Mouse (Mus musculus): ENCODE measurements around the gene Cd163. TPM values are rescaled to one million over a fixed set of nuclear protein-coding genes. Genes with fewer than 3 reads are reported as not detected.

Cd163 gene
- polyA plus RNA-seq, 1 experiment from 2014 or later, result 0.07 TPM

GRCm38 (mm10) chr6:124312292-124312691, 7.8 kb downstream of the Cd163 start:
- 71% methylated on average over 6 of the region's 6 CpGs for whole genome bisulfite sequencing
- no peak overlapping the region for H3K4me3 ChIP-seq

GRCm38 (mm10) chr6:124320371-124320770, 15.9 kb downstream of the Cd163 start:
- ATAC-seq (ENCODE audit: extremely low read depth, insufficient number of reproducible peaks, low FRiP score, low TSS enrichment), result no peak
- H3K36me3 ChIP-seq, result no peaks in the 10 kb centered on the region
- 62% methylated on average over 6 of the region's 6 CpGs for WGBS
- no peaks in the 10 kb centered on the region for H3K9me3 ChIP-seq
- no peak overlapping the region for H3K9ac ChIP-seq
- no peaks in the 10 kb centered on the region for H3K27me3 ChIP-seq (replicated peaks)
- no peak overlapping the region for H3K4me3 ChIP-seq
- no peaks in the 10 kb centered on the region for H3K4me1 ChIP-seq
- H3K27ac ChIP-seq (replicated peaks), result no peak overlapping the region
- no peak overlapping the region for H3K4me2 ChIP-seq

More at GRCm38 (mm10) chr6:124312292-124312691, 7.8 kb downstream of the Cd163 start:
- H3K36me3 ChIP-seq, result no peaks in the 10 kb centered on the region
- no peaks in the 10 kb centered on the region for H3K9me3 ChIP-seq
- no peaks in the 10 kb centered on the region for H3K4me1 ChIP-seq
- no peak for ATAC-seq (ENCODE audit: extremely low read depth, insufficient number of reproducible peaks, low FRiP score, low TSS enrichment)
- H3K9ac ChIP-seq, result no peak overlapping the region
- no peaks in the 10 kb centered on the region for H3K27me3 ChIP-seq (replicated peaks)
- H3K27ac ChIP-seq (replicated peaks), result no peak overlapping the region
- H3K4me2 ChIP-seq, result no peak overlapping the region

GRCm38 (mm10) chr6:124321481-124322475, 17.3 kb downstream of the Cd163 start:
- Histone ChIP-seq H3K4me1 (no peaks in the 10 kb centered on the region), H3K27me3 (replicated peaks) (no peaks in the 10 kb centered on the region), H3K36me3 (no peaks in the 10 kb centered on the region), H3K27ac (replicated peaks) (no peak overlapping the region), H3K4me3 (no peak overlapping the region), H3K9me3 (no peaks in the 10 kb centered on the region), H3K9ac (no peak overlapping the region), H3K4me2 (no peak overlapping the region)
- no peak for ATAC-seq (ENCODE audit: extremely low read depth, insufficient number of reproducible peaks, low FRiP score, low TSS enrichment)
- 72% methylated on average over 16 of the region's 16 CpGs for WGBS

- H3K27ac ChIP-seq (replicated peaks), result no peak overlapping the region
These were observed 24.0 kb downstream of the Cd163 start for GRCm38 (mm10) chr6:124328394-124328991.

GRCm38 (mm10) chr6:124329622-124330021, 25.2 kb downstream of the Cd163 start:
- 83% methylated on average over 7 of the region's 7 CpGs for WGBS
- Histone ChIP-seq H3K9me3 (no peaks in the 10 kb centered on the region), H3K4me2 (no peak overlapping the region), H3K4me1 (no peaks in the 10 kb centered on the region), H3K27me3 (replicated peaks) (no peaks in the 10 kb centered on the region), H3K9ac (no peak overlapping the region), H3K27ac (replicated peaks) (no peak overlapping the region), H3K4me3 (no peak overlapping the region), H3K36me3 (no peaks in the 10 kb centered on the region)
- no peak for ATAC-seq (ENCODE audit: extremely low read depth, insufficient number of reproducible peaks, low FRiP score, low TSS enrichment)

More at GRCm38 (mm10) chr6:124328394-124328991, 24.0 kb downstream of the Cd163 start:
- H3K36me3 ChIP-seq, result no peaks in the 10 kb centered on the region
- H3K27me3 ChIP-seq (replicated peaks), result no peaks in the 10 kb centered on the region
- H3K9ac ChIP-seq, result no peak overlapping the region
- H3K4me1 ChIP-seq, result no peaks in the 10 kb centered on the region
- ATAC-seq (ENCODE audit: extremely low read depth, insufficient number of reproducible peaks, low FRiP score, low TSS enrichment), result no peak
- H3K9me3 ChIP-seq, result no peaks in the 10 kb centered on the region
- no peak overlapping the region for H3K4me3 ChIP-seq
- H3K4me2 ChIP-seq, result no peak overlapping the region
- 74% methylated on average over 3 of the region's 3 CpGs for WGBS

- Histone ChIP-seq H3K36me3 (no peaks in the 10 kb centered on the region), H3K4me1 (no peaks in the 10 kb centered on the region), H3K27ac (replicated peaks) (no peak overlapping the region), H3K4me3 (no peak overlapping the region), H3K27me3 (replicated peaks) (no peaks in the 10 kb centered on the region), H3K9ac (no peak overlapping the region), H3K9me3 (no peaks in the 10 kb centered on the region), H3K4me2 (no peak overlapping the region)
- 66% methylated on average over 4 of the region's 4 CpGs for WGBS
- no peak for ATAC-seq (ENCODE audit: extremely low read depth, insufficient number of reproducible peaks, low FRiP score, low TSS enrichment)
These were observed 40.6 kb downstream of the Cd163 start for GRCm38 (mm10) chr6:124345096-124345495.

- WGBS, result 77% methylated on average over 6 of the region's 6 CpGs
- no peak for ATAC-seq (ENCODE audit: extremely low read depth, insufficient number of reproducible peaks, low FRiP score, low TSS enrichment)
- Histone ChIP-seq H3K4me2 (no peak overlapping the region), H3K4me3 (no peak overlapping the region), H3K36me3 (no peaks in the 10 kb centered on the region), H3K4me1 (no peaks in the 10 kb centered on the region), H3K27ac (replicated peaks) (no peak overlapping the region), H3K9ac (no peak overlapping the region), H3K9me3 (no peaks in the 10 kb centered on the region), H3K27me3 (replicated peaks) (no peaks in the 10 kb centered on the region)
These were observed 42.2 kb downstream of the Cd163 start for GRCm38 (mm10) chr6:124346613-124347012.

- H3K9me3 ChIP-seq, result no peaks in the 10 kb centered on the region
- ATAC-seq (ENCODE audit: extremely low read depth, insufficient number of reproducible peaks, low FRiP score, low TSS enrichment), result no peak
- H3K4me1 ChIP-seq, result no peaks in the 10 kb centered on the region
- no peak overlapping the region for H3K4me2 ChIP-seq
- no peak overlapping the region for H3K4me3 ChIP-seq
- H3K9ac ChIP-seq, result no peak overlapping the region
- H3K27me3 ChIP-seq (replicated peaks), result no peaks in the 10 kb centered on the region
- no peaks in the 10 kb centered on the region for H3K36me3 ChIP-seq
- 65% methylated on average over 2 of the region's 2 CpGs for WGBS
- no peak overlapping the region for H3K27ac ChIP-seq (replicated peaks)
These were observed 48.8 kb downstream of the Cd163 start for GRCm38 (mm10) chr6:124353246-124353645.

GRCm38 (mm10) chr6:124358953-124359352, 54.5 kb downstream of the Cd163 start:
- Histone ChIP-seq H3K4me2 (no peak overlapping the region), H3K4me3 (no peak overlapping the region), H3K27me3 (replicated peaks) (no peaks in the 10 kb centered on the region), H3K4me1 (no peaks in the 10 kb centered on the region), H3K36me3 (no peaks in the 10 kb centered on the region), H3K9me3 (no peaks in the 10 kb centered on the region), H3K27ac (replicated peaks) (no peak overlapping the region), H3K9ac (no peak overlapping the region)
- WGBS, result 73% methylated on average over 6 of the region's 6 CpGs
- ATAC-seq (ENCODE audit: extremely low read depth, insufficient number of reproducible peaks, low FRiP score, low TSS enrichment), result no peak

- Histone ChIP-seq H3K27ac (replicated peaks) (no peak overlapping the region), H3K4me3 (no peak overlapping the region), H3K4me2 (no peak overlapping the region), H3K4me1 (no peaks in the 10 kb centered on the region), H3K9ac (no peak overlapping the region), H3K9me3 (no peaks in the 10 kb centered on the region), H3K36me3 (no peaks in the 10 kb centered on the region), H3K27me3 (replicated peaks) (no peaks in the 10 kb centered on the region)
- ATAC-seq (ENCODE audit: extremely low read depth, insufficient number of reproducible peaks, low FRiP score, low TSS enrichment), result no peak
- WGBS, result 39% methylated on average over 6 of the region's 6 CpGs
These were observed 56.1 kb downstream of the Cd163 start for GRCm38 (mm10) chr6:124360549-124360948.

GRCm38 (mm10) chr6:124364328-124364727, 59.9 kb downstream of the Cd163 start:
- no peak overlapping the region for H3K4me2 ChIP-seq
- 57% methylated on average over 5 of the region's 5 CpGs for WGBS
- no peaks in the 10 kb centered on the region for H3K9me3 ChIP-seq
- H3K4me1 ChIP-seq, result no peaks in the 10 kb centered on the region
- H3K9ac ChIP-seq, result no peak overlapping the region
- H3K27me3 ChIP-seq (replicated peaks), result no peaks in the 10 kb centered on the region
- H3K36me3 ChIP-seq, result no peaks in the 10 kb centered on the region
- no peak overlapping the region for H3K4me3 ChIP-seq
- H3K27ac ChIP-seq (replicated peaks), result no peak overlapping the region
- ATAC-seq (ENCODE audit: extremely low read depth, insufficient number of reproducible peaks, low FRiP score, low TSS enrichment), result no peak
